Mouse (Mus musculus): ENCODE data around the gene Thsd7b. TPM values are rescaled to one million over a fixed set of nuclear protein-coding genes. Genes with fewer than 3 reads are reported as not detected.

Thsd7b gene
- polyA plus RNA-seq, 2 experiments: 0.07 to 0.22 TPM

- TF ChIP-seq EP300 (IDR thresholded peaks at IDR 0.05; ENCODE audit: low read depth): no peak
- no peak for TF ChIP-seq CTCF (IDR thresholded peaks at IDR 0.05; ENCODE audit: low read depth)
- WGBS (ENCODE audit: insufficient replicate concordance): 54% methylated on average over 6 of the region's 6 CpGs
- Histone ChIP-seq H3K27ac (no peak overlapping the region), H3K27me3 (ENCODE audit: control insufficient read depth, insufficient read depth, low read length) (no peaks in the 10 kb centered on the region), H3K9me3 (ENCODE audit: control insufficient read depth, low read length) (no peaks in the 10 kb centered on the region), H3K4me3 (ENCODE audit: insufficient read depth in 1 of 2, low read depth in 2 of 2, low read length in 2 of 2) (no peak overlapping the region), H3K9ac (replicated peaks) (no peak overlapping the region), H3K36me3 (replicated peaks; ENCODE audit: control insufficient read depth, insufficient read depth, low read depth) (no peaks in the 10 kb centered on the region), H3K4me1 (replicated peaks; ENCODE audit: control insufficient read depth in 2 of 2, insufficient read depth in 2 of 2, low read length in 1 of 2) (no peaks in the 10 kb centered on the region), H3K4me2 (ENCODE audit: low read depth) (no peak overlapping the region)
- no peak for ATAC-seq (ENCODE audit: insufficient read depth)
- DNase-seq (ENCODE audit: low read depth in 3 of 3, low spot score in 3 of 3): no peak
Observed at GRCm38 (mm10) chr1:129324388-129324787, 51.3 kb downstream of the Thsd7b start.

DNA sequence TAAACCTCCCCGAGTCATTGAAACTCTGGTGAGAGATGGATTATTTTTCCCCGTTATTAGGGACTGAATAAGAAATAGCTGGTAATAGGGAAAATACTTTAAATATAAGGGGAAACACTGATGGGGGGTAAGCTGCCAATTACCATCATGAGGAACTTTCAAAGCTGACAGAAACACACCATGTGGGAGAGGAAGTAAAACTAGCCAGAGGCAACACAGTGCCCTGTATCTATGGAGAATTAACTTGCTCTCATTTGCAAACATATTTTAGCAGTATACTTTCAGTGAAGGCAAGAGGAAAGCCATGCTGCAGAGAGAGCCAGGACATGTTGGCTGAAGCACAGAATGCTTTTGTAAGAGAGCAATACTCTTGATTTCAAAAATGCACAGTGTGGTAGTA lies 51.7 kb downstream of the Thsd7b start:
- DNase-seq (ENCODE audit: low read depth in 3 of 3, low spot score in 3 of 3): no peak
- H3K9ac ChIP-seq (replicated peaks): no peak overlapping the region
- no peak for ATAC-seq (ENCODE audit: insufficient read depth)
- H3K36me3 ChIP-seq (replicated peaks; ENCODE audit: control insufficient read depth, insufficient read depth, low read depth): no peaks in the 10 kb centered on the region
- WGBS (ENCODE audit: insufficient replicate concordance): 59% methylated on average over 2 of the region's 2 CpGs
- no peak for TF ChIP-seq CTCF (IDR thresholded peaks at IDR 0.05; ENCODE audit: low read depth)
- no peak for TF ChIP-seq EP300 (IDR thresholded peaks at IDR 0.05; ENCODE audit: low read depth)
- no peaks in the 10 kb centered on the region for H3K4me1 ChIP-seq (replicated peaks; ENCODE audit: control insufficient read depth in 2 of 2, insufficient read depth in 2 of 2, low read length in 1 of 2)
- H3K4me3 ChIP-seq (ENCODE audit: insufficient read depth in 1 of 2, low read depth in 2 of 2, low read length in 2 of 2): no peak overlapping the region
- no peaks in the 10 kb centered on the region for H3K9me3 ChIP-seq (ENCODE audit: control insufficient read depth, low read length)
- no peak overlapping the region for H3K27ac ChIP-seq
- no peaks in the 10 kb centered on the region for H3K27me3 ChIP-seq (ENCODE audit: control insufficient read depth, insufficient read depth, low read length)
- no peak overlapping the region for H3K4me2 ChIP-seq (ENCODE audit: low read depth)

- no peaks in the 10 kb centered on the region for H3K36me3 ChIP-seq (replicated peaks; ENCODE audit: control insufficient read depth, insufficient read depth, low read depth)
- H3K9me3 ChIP-seq (ENCODE audit: control insufficient read depth, low read length): no peaks in the 10 kb centered on the region
- ATAC-seq (ENCODE audit: insufficient read depth) (no peak), DNase-seq (ENCODE audit: low read depth in 3 of 3, low spot score in 3 of 3) (no peak)
- H3K27ac ChIP-seq: no peak overlapping the region
- H3K4me3 ChIP-seq (ENCODE audit: insufficient read depth in 1 of 2, low read depth in 2 of 2, low read length in 2 of 2): no peak overlapping the region
- 53% methylated on average over 6 of the region's 6 CpGs for WGBS (ENCODE audit: insufficient replicate concordance)
- H3K4me1 ChIP-seq (replicated peaks; ENCODE audit: control insufficient read depth in 2 of 2, insufficient read depth in 2 of 2, low read length in 1 of 2): no peaks in the 10 kb centered on the region
- no peak overlapping the region for H3K4me2 ChIP-seq (ENCODE audit: low read depth)
- no peaks in the 10 kb centered on the region for H3K27me3 ChIP-seq (ENCODE audit: control insufficient read depth, insufficient read depth, low read length)
- no peak overlapping the region for H3K9ac ChIP-seq (replicated peaks)
- TF ChIP-seq EP300 (IDR thresholded peaks at IDR 0.05; ENCODE audit: low read depth): no peak
- no peak for TF ChIP-seq CTCF (IDR thresholded peaks at IDR 0.05; ENCODE audit: low read depth)
Observed at GRCm38 (mm10) chr1:129356631-129357030, 83.5 kb downstream of the Thsd7b start.

- TF ChIP-seq EP300 (IDR thresholded peaks at IDR 0.05; ENCODE audit: low read depth) (no peak), CTCF (IDR thresholded peaks at IDR 0.05; ENCODE audit: low read depth) (no peak)
- Histone ChIP-seq H3K27me3 (ENCODE audit: control insufficient read depth, insufficient read depth, low read length) (no peaks in the 10 kb centered on the region), H3K27ac (no peak overlapping the region), H3K4me3 (ENCODE audit: insufficient read depth in 1 of 2, low read depth in 2 of 2, low read length in 2 of 2) (no peak overlapping the region), H3K4me1 (replicated peaks; ENCODE audit: control insufficient read depth in 2 of 2, insufficient read depth in 2 of 2, low read length in 1 of 2) (no peaks in the 10 kb centered on the region), H3K36me3 (replicated peaks; ENCODE audit: control insufficient read depth, insufficient read depth, low read depth) (no peaks in the 10 kb centered on the region), H3K9ac (replicated peaks) (no peak overlapping the region), H3K4me2 (ENCODE audit: low read depth) (no peak overlapping the region), H3K9me3 (ENCODE audit: control insufficient read depth, low read length) (no peaks in the 10 kb centered on the region)
- DNase-seq (ENCODE audit: low read depth in 3 of 3, low spot score in 3 of 3) (no peak), ATAC-seq (ENCODE audit: insufficient read depth) (no peak)
- 44% methylated on average over 2 of the region's 2 CpGs for WGBS (ENCODE audit: insufficient replicate concordance)
Observed at GRCm38 (mm10) chr1:129357378-129357777, 84.3 kb downstream of the Thsd7b start.

GRCm38 (mm10) chr1:129363368-129363767 lies 90.3 kb downstream of the Thsd7b start:
- ATAC-seq (ENCODE audit: insufficient read depth) (no peak), DNase-seq (ENCODE audit: low read depth in 3 of 3, low spot score in 3 of 3) (no peak)
- no peaks in the 10 kb centered on the region for H3K36me3 ChIP-seq (replicated peaks; ENCODE audit: control insufficient read depth, insufficient read depth, low read depth)
- H3K9me3 ChIP-seq (ENCODE audit: control insufficient read depth, low read length): no peaks in the 10 kb centered on the region
- H3K4me1 ChIP-seq (replicated peaks; ENCODE audit: control insufficient read depth in 2 of 2, insufficient read depth in 2 of 2, low read length in 1 of 2): no peaks in the 10 kb centered on the region
- TF ChIP-seq CTCF (IDR thresholded peaks at IDR 0.05; ENCODE audit: low read depth): no peak
- TF ChIP-seq EP300 (IDR thresholded peaks at IDR 0.05; ENCODE audit: low read depth): no peak
- no peak overlapping the region for H3K9ac ChIP-seq (replicated peaks)
- 61% methylated on average over 4 of the region's 4 CpGs for whole genome bisulfite sequencing (ENCODE audit: insufficient replicate concordance)
- no peak overlapping the region for H3K27ac ChIP-seq
- no peak overlapping the region for H3K4me3 ChIP-seq (ENCODE audit: insufficient read depth in 1 of 2, low read depth in 2 of 2, low read length in 2 of 2)
- H3K27me3 ChIP-seq (ENCODE audit: control insufficient read depth, insufficient read depth, low read length): no peaks in the 10 kb centered on the region
- H3K4me2 ChIP-seq (ENCODE audit: low read depth): no peak overlapping the region
